Mouse (Mus musculus) cerebral cortex, adult 2 months (tissue): ENCODE measurements around the gene Trim67.

ENCODE experiments used
- WGBS: fragments of 180-500 bp; shearing (Covaris S2); methylation state at CpG from one replicate; pipeline ENCODE4 v1.1.7; 2018; 5-methylcytosine and 5-hydroxymethylcytosine counted together

Gene Trim67

GRCm38 (mm10) chr8:124793661-124794485 is 981 bp downstream of the Trim67 start:
- WGBS, result under 1% methylated on average over 81 of the region's 81 CpGs

- under 1% methylated on average over 25 of the region's 25 CpGs for WGBS
Measured at GRCm38 (mm10) chr8:124794486-124794780, 1.5 kb downstream of the Trim67 start.

GRCm38 (mm10) chr8:124795781-124796488 is 3.0 kb downstream of the Trim67 start:
- WGBS, result 69% methylated on average over 8 of the region's 8 CpGs

GRCm38 (mm10) chr8:124800542-124800941 is 7.7 kb downstream of the Trim67 start:
- WGBS, result 69% methylated on average over 11 of the region's 11 CpGs

GRCm38 (mm10) chr8:124803824-124804702 is 11.2 kb downstream of the Trim67 start:
- WGBS, result 81% methylated on average over 12 of the region's 12 CpGs

GRCm38 (mm10) chr8:124805990-124806389 is 13.1 kb downstream of the Trim67 start:
- WGBS, result 93% methylated on average over 4 of the region's 4 CpGs

GRCm38 (mm10) chr8:124809419-124809818 is 16.5 kb downstream of the Trim67 start:
- 63% methylated on average over 2 of the region's 2 CpGs for WGBS

GRCm38 (mm10) chr8:124810056-124810610 is 17.2 kb downstream of the Trim67 start:
- WGBS, result 58% methylated on average over 5 of the region's 5 CpGs

GRCm38 (mm10) chr8:124810689-124811394 is 17.9 kb downstream of the Trim67 start:
- 25% methylated on average over 9 of the region's 9 CpGs for WGBS

- WGBS, result 90% methylated on average over 4 of the region's 4 CpGs
Measured at GRCm38 (mm10) chr8:124813326-124813725, 20.4 kb downstream of the Trim67 start.

- WGBS, result 85% methylated on average over 12 of the region's 12 CpGs
Measured at GRCm38 (mm10) chr8:124815870-124816269, 23.0 kb downstream of the Trim67 start.

GRCm38 (mm10) chr8:124816866-124817265 is 24.0 kb downstream of the Trim67 start:
- WGBS, result 97% methylated on average over 11 of the region's 11 CpGs

- WGBS, result 71% methylated on average over 3 of the region's 3 CpGs
Measured at GRCm38 (mm10) chr8:124817361-124817760, 24.5 kb downstream of the Trim67 start.

- WGBS, result 75% methylated on average over 6 of the region's 6 CpGs
Measured at GRCm38 (mm10) chr8:124819612-124820115, 26.8 kb downstream of the Trim67 start.

- WGBS, result 86% methylated on average over 11 of the region's 11 CpGs
Measured at GRCm38 (mm10) chr8:124820125-124820524, 27.2 kb downstream of the Trim67 start.

GRCm38 (mm10) chr8:124823497-124823896 is 30.6 kb downstream of the Trim67 start:
- WGBS, result 75% methylated on average over 6 of the region's 6 CpGs

- WGBS, result 51% methylated on average over 7 of the region's 7 CpGs
Measured at GRCm38 (mm10) chr8:124826658-124827057, 33.8 kb downstream of the Trim67 start.

GRCm38 (mm10) chr8:124827387-124827786 is 34.5 kb downstream of the Trim67 start:
- 11% methylated on average over 5 of the region's 5 CpGs for WGBS

- WGBS, result 70% methylated on average over 24 of the region's 24 CpGs
Measured at GRCm38 (mm10) chr8:124828561-124829240, 35.8 kb downstream of the Trim67 start.

GRCm38 (mm10) chr8:124830050-124830449 is 37.2 kb downstream of the Trim67 start:
- WGBS, result 80% methylated on average over 13 of the region's 13 CpGs
